Mouse (Mus musculus): ENCODE measurements around the gene Gnmt.

DNA sequence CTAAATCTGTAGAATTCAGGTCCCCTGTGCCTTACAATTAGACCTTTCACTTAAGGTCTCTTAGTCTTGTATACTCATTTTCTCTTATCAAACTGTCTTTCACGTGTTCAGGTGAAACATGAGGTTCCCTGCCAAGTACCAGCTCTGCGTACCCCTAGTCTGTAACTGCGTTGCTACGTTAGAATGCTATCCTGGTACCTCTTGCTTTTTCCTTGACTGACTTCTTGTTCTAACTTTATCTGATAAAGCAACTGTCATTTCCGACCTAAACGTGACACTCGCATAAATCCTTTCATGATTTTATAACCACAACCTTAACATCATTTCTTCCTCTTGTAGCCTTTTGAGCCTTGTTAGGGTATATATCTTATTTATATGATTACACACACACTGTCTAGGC, 16.5 kb downstream of the Gnmt start:
- TF ChIP-seq TCF12 (IDR thresholded peaks at IDR 0.05; ENCODE audit: insufficient read depth, poor library complexity, severe bottlenecking) (no peak), TCF3 (IDR thresholded peaks at IDR 0.05; ENCODE audit: insufficient read length, low read depth) (no peak), MYOG (IDR thresholded peaks at IDR 0.05; ENCODE audit: control insufficient read depth in 1 of 3, insufficient read depth in 1 of 3, insufficient read length in 2 of 3, low read depth in 2 of 3) (no peak), CEBPB (IDR thresholded peaks at IDR 0.05; ENCODE audit: insufficient read depth, poor library complexity, severe bottlenecking) (no peak), MAX (IDR thresholded peaks at IDR 0.05; ENCODE audit: low read depth) (no peak), POLR2A (IDR thresholded peaks at IDR 0.05; ENCODE audit: insufficient read length, low read depth) (no peak)

Measured in myocyte (in vitro differentiated cells).